Mouse (Mus musculus): ENCODE results near the gene E130309D02Rik. TPM values are rescaled to one million over a fixed set of nuclear protein-coding genes. Genes with fewer than 3 reads are reported as not detected.

The E130309D02Rik gene
- total and polyA plus RNA-seq, 3 experiments, result 13.1 to 17.5 (median 16.9) TPM

GRCm38 (mm10) chr5:143316605-143317287, 1.6 kb upstream of the E130309D02Rik start:
- WGBS, result 83% methylated on average over 5 of the region's 5 CpGs
- TF ChIP-seq EP300 (IDR thresholded peaks at IDR 0.05; ENCODE audit: insufficient read depth, low read depth, low read length) (no peak), CTCF (IDR thresholded peaks at IDR 0.05) (no peak), POLR2A (IDR thresholded peaks at IDR 0.05; ENCODE audit: insufficient read depth, low read depth, low read length) (no peak)
- DNase-seq, result no peak
- no peak overlapping the region for H3K4me3 ChIP-seq
- intact Hi-C loops (cut with DNase I), result no loop called here
- peaks cover 3% of the 10 kb centered on the region; the same call in 1 of the 2 replicates for H3K79me2 ChIP-seq (replicated peaks; ENCODE audit: control insufficient read depth, insufficient read depth, low read length)
- no peak overlapping the region for H3K9ac ChIP-seq (ENCODE audit: low read depth, low read length)
- H3K36me3 ChIP-seq (ENCODE audit: control insufficient read depth, insufficient read depth, low read length), result peaks cover 2% of the 10 kb centered on the region; the same call in 1 of the 2 replicates
- no peak overlapping the region for H3K27ac ChIP-seq
- H3K27me3 ChIP-seq (ENCODE audit: control insufficient read depth, insufficient read depth, low read length), result no peaks in the 10 kb centered on the region
- peaks cover 7% of the 10 kb centered on the region for H3K4me1 ChIP-seq (ENCODE audit: control insufficient read depth, insufficient read depth, low read length)

- H3K4me1 ChIP-seq (ENCODE audit: control insufficient read depth, insufficient read depth, low read length), result peaks cover 7% of the 10 kb centered on the region
- H3K9ac ChIP-seq (ENCODE audit: low read depth, low read length), result 0 out of 2 replicates have a peak overlapping the region, but pooled peaks have one; percentile 46
- H3K36me3 ChIP-seq (ENCODE audit: control insufficient read depth, insufficient read depth, low read length), result peaks cover 2% of the 10 kb centered on the region; the same call in 1 of the 2 replicates
- peaks cover 3% of the 10 kb centered on the region; the same call in 1 of the 2 replicates for H3K79me2 ChIP-seq (replicated peaks; ENCODE audit: control insufficient read depth, insufficient read depth, low read length)
- peak overlapping the region; percentile 9; the same call in 1 of the 2 replicates for H3K4me3 ChIP-seq
- TF ChIP-seq CTCF (IDR thresholded peaks at IDR 0.05), result no peak
- TF ChIP-seq POLR2A (IDR thresholded peaks at IDR 0.05; ENCODE audit: insufficient read depth, low read depth, low read length), result no peak
- TF ChIP-seq EP300 (IDR thresholded peaks at IDR 0.05; ENCODE audit: insufficient read depth, low read depth, low read length), result no peak
- WGBS, result 22% methylated on average over 8 of the region's 8 CpGs
- no peaks in the 10 kb centered on the region for H3K27me3 ChIP-seq (ENCODE audit: control insufficient read depth, insufficient read depth, low read length)
- no peak overlapping the region for H3K27ac ChIP-seq
- no peak for DNase-seq
- intact Hi-C loops (cut with DNase I), result loop anchor here (1.0 kb wide), 2 partner anchors 14 to 135 kb away; partner anchors contain the start of genes Rbak and Zdhhc4
Measured at GRCm38 (mm10) chr5:143315514-143315888, 341 bp upstream of the E130309D02Rik start.

DNA sequence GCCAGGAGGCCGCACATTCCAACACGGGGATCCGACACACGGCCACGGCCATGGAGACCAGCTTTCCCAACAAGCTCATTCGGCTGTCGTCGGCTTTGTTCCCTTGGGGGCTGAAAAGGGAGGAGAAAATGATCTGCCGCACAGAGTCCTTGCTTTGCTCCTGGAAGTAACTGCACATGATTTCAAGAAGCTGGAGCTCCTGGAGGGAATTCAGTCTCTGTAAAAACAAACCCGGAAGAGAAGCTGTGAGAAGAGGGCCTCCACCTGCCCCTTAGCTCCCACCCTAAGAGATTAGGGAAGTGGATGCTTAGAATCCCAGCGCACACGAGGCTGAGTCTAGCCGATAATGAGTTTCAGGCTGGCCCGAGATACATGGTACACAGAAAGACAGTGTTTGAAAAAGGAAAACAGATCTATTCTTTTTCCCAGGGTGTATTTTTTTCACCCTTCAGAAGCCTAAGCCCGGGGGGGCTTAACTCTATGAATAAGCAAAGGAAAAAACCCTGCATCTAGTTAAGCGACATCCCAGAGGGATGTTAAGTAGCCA, 904 bp downstream of the E130309D02Rik start:
- whole genome bisulfite sequencing, result 5% methylated on average over 16 of the region's 16 CpGs
- Histone ChIP-seq H3K27me3 (ENCODE audit: control insufficient read depth, insufficient read depth, low read length) (no peaks in the 10 kb centered on the region), H3K36me3 (ENCODE audit: control insufficient read depth, insufficient read depth, low read length) (peaks cover 2% of the 10 kb centered on the region; the same call in 1 of the 2 replicates), H3K4me3 (peak overlapping the region; percentile 81), H3K4me1 (ENCODE audit: control insufficient read depth, insufficient read depth, low read length) (peaks cover 7% of the 10 kb centered on the region), H3K9ac (ENCODE audit: low read depth, low read length) (peak overlapping the region; percentile 97), H3K27ac (peak overlapping the region; percentile 92), H3K79me2 (replicated peaks; ENCODE audit: control insufficient read depth, insufficient read depth, low read length) (peaks cover 3% of the 10 kb centered on the region; the same call in 1 of the 2 replicates)
- TF ChIP-seq POLR2A (IDR thresholded peaks at IDR 0.05; ENCODE audit: insufficient read depth, low read depth, low read length) (no peak), EP300 (IDR thresholded peaks at IDR 0.05; ENCODE audit: insufficient read depth, low read depth, low read length) (no peak), CTCF (IDR thresholded peaks at IDR 0.05) (no peak)
- no peak for DNase-seq
- intact Hi-C loops (cut with DNase I), result loop anchor here (5.0 kb wide), 2 partner anchors 88 to 1853 kb away; partner anchors contain the start of genes Cpsf4, Kdelr2 and Ptcd1

DNA sequence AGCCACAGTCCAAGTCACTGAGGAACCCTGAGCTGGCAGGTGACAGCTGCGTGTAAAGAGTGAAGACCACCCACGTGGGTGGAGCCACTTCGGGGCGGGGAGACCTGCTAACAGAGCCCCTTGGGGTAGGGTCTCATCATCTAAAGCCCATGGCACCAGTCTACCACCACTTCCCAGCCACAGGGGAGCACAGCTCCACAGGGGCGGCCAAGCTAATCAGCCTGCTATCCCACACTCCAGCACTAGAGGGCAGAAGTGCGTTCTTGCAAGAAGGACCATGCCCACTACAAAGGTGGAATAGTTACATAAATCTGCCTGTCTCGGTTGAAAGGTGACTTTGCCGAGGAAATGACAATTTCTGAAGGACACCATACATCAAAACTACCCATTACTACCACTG, 3.3 kb downstream of the E130309D02Rik start:
- peak; percentile 66 to 84 for DNase-seq
- no peak overlapping the region for H3K9ac ChIP-seq (ENCODE audit: low read depth, low read length)
- intact Hi-C loops (cut with DNase I), result loop anchor here (5.0 kb wide), 2 partner anchors 90 to 1855 kb away; partner anchors contain the start of genes Cpsf4, Kdelr2 and Ptcd1
- no peak for TF ChIP-seq EP300 (IDR thresholded peaks at IDR 0.05; ENCODE audit: insufficient read depth, low read depth, low read length)
- TF ChIP-seq CTCF (IDR thresholded peaks at IDR 0.05), result peak; percentile 94
- H3K4me1 ChIP-seq (ENCODE audit: control insufficient read depth, insufficient read depth, low read length), result peaks cover 7% of the 10 kb centered on the region
- no peak overlapping the region for H3K4me3 ChIP-seq
- no peak overlapping the region for H3K27ac ChIP-seq
- WGBS, result 56% methylated on average over 8 of the region's 8 CpGs
- H3K36me3 ChIP-seq (ENCODE audit: control insufficient read depth, insufficient read depth, low read length), result peaks cover 2% of the 10 kb centered on the region; the same call in 1 of the 2 replicates
- H3K79me2 ChIP-seq (replicated peaks; ENCODE audit: control insufficient read depth, insufficient read depth, low read length), result peaks cover 5% of the 10 kb centered on the region; the same call in 1 of the 2 replicates
- H3K27me3 ChIP-seq (ENCODE audit: control insufficient read depth, insufficient read depth, low read length), result no peaks in the 10 kb centered on the region

DNA sequence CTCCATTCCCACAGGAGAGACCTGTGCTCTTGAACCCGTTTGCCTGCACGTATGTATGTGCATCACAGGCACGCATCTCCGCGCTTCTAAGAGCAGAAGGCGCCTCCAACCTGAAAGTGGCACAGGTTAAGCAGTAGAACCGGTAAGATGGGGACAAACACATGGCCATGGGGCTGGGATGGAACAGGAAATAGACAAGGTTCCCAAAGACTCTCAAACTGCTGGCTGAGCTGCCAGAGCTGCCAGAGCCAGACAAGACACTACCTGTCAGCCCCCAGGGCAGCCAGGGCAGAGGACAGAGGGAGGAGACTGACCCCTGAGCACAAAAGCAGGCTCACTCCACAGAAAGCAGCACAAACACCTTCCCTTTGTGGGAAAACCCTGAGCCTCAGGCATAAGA, 5.2 kb downstream of the E130309D02Rik start:
- intact Hi-C loops (cut with DNase I), result loop anchor here (5.0 kb wide), 3 partner anchors 38 to 1857 kb away; partner anchors contain the start of genes Cpsf4, Kdelr2, Ptcd1 and Zfp316

More for the DNA sequence above, 5.2 kb downstream of the E130309D02Rik start:
- Histone ChIP-seq H3K36me3 (ENCODE audit: control insufficient read depth, insufficient read depth, low read length) (peaks cover 2% of the 10 kb centered on the region; the same call in 1 of the 2 replicates), H3K4me3 (no peak overlapping the region), H3K4me1 (ENCODE audit: control insufficient read depth, insufficient read depth, low read length) (peaks cover 6% of the 10 kb centered on the region), H3K79me2 (replicated peaks; ENCODE audit: control insufficient read depth, insufficient read depth, low read length) (peaks cover 5% of the 10 kb centered on the region), H3K27me3 (ENCODE audit: control insufficient read depth, insufficient read depth, low read length) (no peaks in the 10 kb centered on the region), H3K27ac (no peak overlapping the region), H3K9ac (ENCODE audit: low read depth, low read length) (no peak overlapping the region)
- TF ChIP-seq POLR2A (IDR thresholded peaks at IDR 0.05; ENCODE audit: insufficient read depth, low read depth, low read length), result no peak
- no peak for TF ChIP-seq EP300 (IDR thresholded peaks at IDR 0.05; ENCODE audit: insufficient read depth, low read depth, low read length)
- TF ChIP-seq CTCF (IDR thresholded peaks at IDR 0.05), result no peak
- 96% methylated on average over 7 of the region's 7 CpGs for WGBS
- DNase-seq, result no peak

Data from heart, adult 2 months (tissue).